Mouse (Mus musculus) liver, postnatal 0 days (tissue): ENCODE measurements at regions not wholly inside any gene's neighbourhood (a gene's known extent, or its start where the extent isn't known, plus 50 kb on each side); places are given as distances from the start of the nearest gene placed in this dataset.

ENCODE experiments used
- CTCF ChIP-seq: sonication (generic); IDR thresholded peaks from 2 replicates; pipeline ENCODE4 v1.5.1; 2016; ENCODE audit warnings: antibody characterized with exemption, low read depth
- EP300 ChIP-seq: IDR thresholded peaks from 2 replicates; pipeline ENCODE4 v1.6.1; 2016; ENCODE audit warnings: antibody characterized with exemption, low read depth, mild to moderate bottlenecking

DNA sequence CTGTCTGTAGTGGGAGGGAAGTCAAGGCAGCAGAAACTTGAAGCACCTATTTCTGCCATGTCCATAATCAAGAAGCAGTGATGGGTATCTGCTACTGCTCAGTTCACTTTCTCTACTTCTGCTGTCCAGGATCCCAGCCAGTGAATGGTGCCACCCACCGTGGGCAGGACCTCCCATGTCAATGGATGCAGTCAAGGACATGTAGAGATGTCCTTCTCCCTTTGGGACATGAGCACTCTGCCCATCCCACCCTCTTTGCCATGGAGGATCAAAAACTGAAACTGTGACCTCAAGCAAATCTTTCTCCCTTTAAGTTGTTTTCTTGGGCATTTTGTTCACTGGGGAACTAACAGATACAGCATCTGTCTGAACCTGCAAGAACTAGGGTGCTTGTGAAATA lies 99.6 kb upstream of the Zfp648 start:
- TF ChIP-seq EP300 (no peak), CTCF (no peak)
